Mouse (Mus musculus) G1E (cell line): ENCODE results near the gene Proser3. TPM values are rescaled to one million over a fixed set of nuclear protein-coding genes. Genes with fewer than 3 reads are reported as not detected.

Experiments
- ATAC-seq: 2 replicates; pipeline ENCODE4 v1.8.0; 2016; ENCODE audit warnings: mild to moderate bottlenecking; ENCODE audit not compliant: insufficient number of reproducible peaks, poor library complexity, low FRiP score, severe bottlenecking; ENCODE audit errors: extremely low read depth
- DNase-seq: peaks from one replicate; pipeline ENCODE4 v3.0.0; 2012; ENCODE audit warnings: low spot score
- H3K27me3 ChIP-seq: 2 replicates; pipeline ENCODE4 v1.6.1; 2012; ENCODE audit warnings: mild to moderate bottlenecking, low read length, inconsistent platforms; ENCODE audit not compliant: insufficient read depth
- H3K36me3 ChIP-seq: replicated peaks from 2 replicates; pipeline ENCODE3; 2012; ENCODE audit warnings: mild to moderate bottlenecking, inconsistent platforms
- H3K4me1 ChIP-seq: 2 replicates; pipeline ENCODE4 v1.6.1; 2012; ENCODE audit warnings: low read depth, low read length, inconsistent platforms, mixed read lengths; ENCODE audit not compliant: insufficient read depth
- H3K4me3 ChIP-seq: 2 replicates; pipeline ENCODE4 v1.5.1; 2012; ENCODE audit warnings: low read depth, mild to moderate bottlenecking, inconsistent platforms, low read length, moderate library complexity, mixed read lengths
- H3K9me3 ChIP-seq: replicated peaks from 2 replicates; pipeline ENCODE4 v1.6.1; 2012; ENCODE audit warnings: inconsistent platforms
- CTCF ChIP-seq: IDR thresholded peaks from 2 replicates; pipeline ENCODE4 v1.5.1; 2012; ENCODE audit warnings: low read depth, low read length, inconsistent platforms, mixed read lengths
- GATA1 ChIP-seq: IDR thresholded peaks from 2 replicates; pipeline ENCODE4 v1.6.1; 2012; ENCODE audit warnings: borderline replicate concordance, low read length, inconsistent platforms, mixed read lengths
- GATA2 ChIP-seq: IDR thresholded peaks from 2 replicates; pipeline ENCODE4 v1.6.1; 2012; ENCODE audit warnings: low read depth, low read length, inconsistent platforms, borderline replicate concordance
- POLR2AphosphoS5 ChIP-seq: IDR thresholded peaks from 2 replicates; pipeline ENCODE4 v1.6.1; 2012; ENCODE audit warnings: low read depth, low read length, inconsistent platforms; ENCODE audit not compliant: insufficient replicate concordance
- TAL1 ChIP-seq: conservative IDR thresholded peaks from 2 replicates; pipeline ENCODE4 v1.6.1; 2012; ENCODE audit warnings: low read depth, low read length, inconsistent platforms, mixed read lengths
- polyA plus RNA-seq: library from polyadenylated mRNA; stranded (reverse); fragments of >175 nt; gene quantifications from 2 replicates; pipeline ENCODE4 v1.2.3, GENCODE M21; 2012
- total RNA-seq, 2 experiments: library from RNA; stranded (forward) in 1 of 2; stranded (reverse) in 1 of 2; fragments of 200-1000 nt in 1 of 2; fragments of >200 nt in 1 of 2; fragmentation: Nextera tagmentation in 1 of 2; gene quantifications; 2 replicates each; pipeline ENCODE4 v1.2.3; 2014 to 2017

Gene Proser3
- total and polyA plus RNA-seq, 3 experiments: 7.4 to 20.5 (median 18.6) TPM

DNA sequence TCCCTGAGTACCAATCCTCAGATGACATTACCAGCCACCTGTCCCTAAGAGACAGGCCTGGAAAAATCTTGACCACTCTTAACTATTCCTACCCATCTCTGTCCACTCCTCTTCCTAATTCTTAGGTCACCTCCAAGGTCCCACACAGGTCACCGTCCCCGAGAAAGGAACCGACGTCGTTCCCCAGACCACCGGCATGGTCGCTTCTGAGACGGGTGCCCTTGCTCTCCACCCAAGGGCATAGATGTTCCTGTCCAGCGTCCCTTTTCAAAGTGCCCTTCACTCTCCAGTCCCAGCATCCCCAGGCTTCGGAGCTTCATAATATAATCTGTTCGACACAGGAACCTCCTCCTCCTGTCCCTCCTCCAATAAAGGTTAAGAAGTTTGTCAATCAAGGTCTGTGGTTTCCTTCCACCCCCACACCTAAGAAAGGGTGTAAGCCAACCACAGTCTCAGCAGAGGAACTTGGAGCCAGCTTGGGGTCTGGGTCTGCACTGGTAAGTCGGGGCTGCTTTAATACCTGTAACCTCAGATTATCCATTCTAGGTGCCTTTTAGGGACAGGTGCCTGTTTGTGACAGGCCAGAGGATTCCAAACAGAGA lies 13.0 kb upstream of the Proser3 start, which contains the start of gene Igflr1:
TSS of gene Igflr1 (plus strand) at position 458 of the 602 bp plus-strand sequence.
- peak within 1 kb of the TSS; percentile 83; the same call in 1 of the 2 replicates for H3K4me3 ChIP-seq

DNA sequence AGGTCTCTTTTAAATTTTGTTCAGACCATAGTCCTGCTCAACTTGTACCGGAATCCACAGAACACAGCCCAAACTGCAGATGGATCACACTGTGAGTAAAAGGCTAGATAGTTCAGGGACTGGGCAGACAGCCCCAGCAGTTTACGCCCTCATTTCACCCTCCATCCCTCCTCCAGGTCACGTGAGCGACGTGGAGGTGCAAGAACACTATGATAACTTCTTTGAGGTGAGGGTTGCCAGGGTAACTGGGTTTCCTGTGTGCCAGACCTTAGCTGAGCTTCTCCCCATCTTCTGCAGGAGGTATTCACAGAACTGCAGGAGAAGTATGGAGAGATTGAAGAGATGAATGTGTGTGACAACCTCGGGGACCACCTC lies 11.8 kb upstream of the Proser3 start:
- Histone ChIP-seq H3K4me1 (peaks cover 52% of the 10 kb centered on the region), H3K36me3 (peaks cover 63% of the 10 kb centered on the region), H3K27me3 (no peaks in the 10 kb centered on the region), H3K9me3 (no peaks in the 10 kb centered on the region), H3K4me3 (peak overlapping the region; percentile 83)
- no peak for TF ChIP-seq TAL1
- no peak for TF ChIP-seq CTCF
- no peak for TF ChIP-seq GATA1
- ATAC-seq (no peak), DNase-seq (no peak)

More for the DNA sequence above, 13.0 kb upstream of the Proser3 start, which contains the start of gene Igflr1:
- Histone ChIP-seq H3K9me3 (no peaks in the 10 kb centered on the region), H3K4me1 (peaks cover 51% of the 10 kb centered on the region), H3K36me3 (peaks cover 75% of the 10 kb centered on the region), H3K27me3 (no peaks in the 10 kb centered on the region)
- no peak for TF ChIP-seq TAL1
- no peak for TF ChIP-seq POLR2AphosphoS5
- TF ChIP-seq GATA1: no peak
- TF ChIP-seq CTCF: no peak
- ATAC-seq (no peak), DNase-seq (no peak)

DNA sequence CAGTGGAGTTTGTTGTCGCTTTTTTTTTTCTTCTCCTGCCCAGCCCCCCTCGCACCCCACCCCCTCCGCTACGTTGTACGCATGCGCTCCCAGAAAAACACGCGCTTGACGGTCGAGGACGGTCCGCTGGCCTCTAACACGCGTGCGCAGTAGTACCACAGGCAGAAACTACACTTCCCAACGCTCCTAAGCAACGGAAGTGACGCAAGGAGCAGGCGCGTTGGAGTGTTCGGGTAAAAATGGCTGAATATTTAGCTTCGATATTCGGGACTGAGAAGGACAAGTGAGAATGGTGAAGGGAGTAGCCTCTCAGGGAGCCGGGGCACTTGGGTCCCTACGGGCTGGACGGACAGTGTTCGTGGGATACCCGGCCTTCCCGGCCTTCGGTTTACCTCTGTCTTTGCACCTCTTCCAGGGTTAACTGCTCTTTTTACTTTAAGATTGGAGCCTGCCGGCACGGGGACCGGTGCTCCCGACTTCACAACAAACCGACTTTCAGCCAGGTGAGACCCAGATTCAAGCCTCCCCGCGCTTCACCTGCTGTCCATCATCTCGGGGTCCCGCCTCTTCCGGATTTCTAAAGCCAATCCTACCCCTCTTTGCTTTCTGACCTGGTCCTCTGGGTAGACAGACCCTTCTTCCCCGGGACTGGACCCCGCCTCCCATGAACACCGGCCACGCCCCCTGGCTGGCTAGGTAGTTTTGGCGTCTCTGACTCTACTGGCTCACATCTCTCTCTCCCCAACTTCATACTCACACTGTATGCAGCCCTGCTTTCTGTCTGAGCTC lies 11.2 kb upstream of the Proser3 start, which contains the start of the genes U2af1l4, Gm49396 and Psenen:
TSS of gene U2af1l4 (plus strand) at position 185 of the 789 bp plus-strand sequence.
TSS of gene Gm49396 (plus strand) at position 228 of the 789 bp plus-strand sequence.
TSS of gene Psenen (minus strand) at position 511 of the 789 bp plus-strand sequence.
- Histone ChIP-seq H3K36me3 (peaks cover 57% of the 10 kb centered on the region), H3K9me3 (no peaks in the 10 kb centered on the region), H3K27me3 (no peaks in the 10 kb centered on the region), H3K4me1 (peaks cover 58% of the 10 kb centered on the region), H3K4me3 (peak within 1 kb of the TSS; percentile 83)
- TF ChIP-seq TAL1 (no peak), GATA2 (no peak), GATA1 (no peak), CTCF (no peak), POLR2AphosphoS5 (no peak)
- DNase-seq: peak; percentile 82
- peak; percentile 50 for ATAC-seq

DNA sequence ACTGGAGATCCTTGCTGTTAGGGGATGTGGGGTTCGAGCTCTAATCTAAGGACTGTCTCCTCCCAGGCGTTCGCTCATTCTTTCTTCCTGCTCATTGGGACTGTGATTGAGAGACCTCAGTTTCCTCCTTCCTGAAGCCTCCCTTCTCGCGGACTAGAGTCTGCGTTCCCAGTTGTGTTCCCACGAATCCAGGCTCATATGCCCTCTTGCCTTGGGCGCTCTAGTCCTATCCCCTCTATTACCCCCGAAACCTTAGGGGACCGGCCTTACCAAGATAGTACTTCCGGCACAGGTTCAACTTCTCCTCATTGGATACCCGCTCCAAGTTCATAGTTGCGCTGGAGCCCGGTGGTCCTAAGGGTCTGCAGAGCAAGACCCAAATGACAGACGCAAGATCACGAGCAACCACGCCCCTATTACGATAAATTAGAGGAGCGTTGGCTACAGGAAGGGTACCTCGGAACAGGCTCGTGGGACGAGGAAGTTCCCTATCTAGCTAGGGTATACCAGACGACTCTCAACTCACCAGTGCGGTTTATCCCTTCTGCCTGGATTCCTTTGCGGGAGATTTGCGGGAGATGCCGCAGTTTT lies 10.5 kb upstream of the Proser3 start:
- no peak; the same call in 1 of the 2 replicates for ATAC-seq
- Histone ChIP-seq H3K9me3 (no peaks in the 10 kb centered on the region), H3K36me3 (peaks cover 57% of the 10 kb centered on the region), H3K27me3 (no peaks in the 10 kb centered on the region), H3K4me3 (peak overlapping the region; percentile 83), H3K4me1 (peaks cover 64% of the 10 kb centered on the region)
- DNase-seq: no peak
- TF ChIP-seq TAL1 (no peak), GATA1 (no peak), POLR2AphosphoS5 (no peak), GATA2 (no peak), CTCF (no peak)

DNA sequence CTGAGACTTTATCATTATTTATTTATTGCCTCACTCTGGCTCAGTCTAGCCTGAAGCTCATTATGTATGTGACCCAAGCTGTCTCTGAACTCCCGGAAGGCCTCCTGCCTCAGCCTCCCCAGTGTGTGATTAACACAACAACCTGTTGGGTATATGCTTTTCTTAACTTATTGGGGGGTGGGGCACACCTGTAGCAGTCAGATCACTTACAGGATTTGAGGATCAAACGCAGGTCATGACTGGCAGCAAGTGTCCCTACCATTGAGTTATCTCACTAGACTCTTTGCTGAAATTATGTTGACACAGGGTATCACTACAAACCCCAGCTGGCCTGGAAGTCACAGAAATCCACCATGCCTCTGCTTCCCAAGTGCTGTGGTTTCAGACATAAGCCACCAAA lies 8.2 kb upstream of the Proser3 start:
- TF ChIP-seq TAL1 (no peak), GATA1 (no peak), GATA2 (no peak), POLR2AphosphoS5 (no peak), CTCF (no peak)
- no peak for ATAC-seq
- Histone ChIP-seq H3K36me3 (peaks cover 57% of the 10 kb centered on the region), H3K9me3 (no peaks in the 10 kb centered on the region), H3K27me3 (no peaks in the 10 kb centered on the region), H3K4me1 (peaks cover 46% of the 10 kb centered on the region), H3K4me3 (no peak overlapping the region)
- no peak for DNase-seq

DNA sequence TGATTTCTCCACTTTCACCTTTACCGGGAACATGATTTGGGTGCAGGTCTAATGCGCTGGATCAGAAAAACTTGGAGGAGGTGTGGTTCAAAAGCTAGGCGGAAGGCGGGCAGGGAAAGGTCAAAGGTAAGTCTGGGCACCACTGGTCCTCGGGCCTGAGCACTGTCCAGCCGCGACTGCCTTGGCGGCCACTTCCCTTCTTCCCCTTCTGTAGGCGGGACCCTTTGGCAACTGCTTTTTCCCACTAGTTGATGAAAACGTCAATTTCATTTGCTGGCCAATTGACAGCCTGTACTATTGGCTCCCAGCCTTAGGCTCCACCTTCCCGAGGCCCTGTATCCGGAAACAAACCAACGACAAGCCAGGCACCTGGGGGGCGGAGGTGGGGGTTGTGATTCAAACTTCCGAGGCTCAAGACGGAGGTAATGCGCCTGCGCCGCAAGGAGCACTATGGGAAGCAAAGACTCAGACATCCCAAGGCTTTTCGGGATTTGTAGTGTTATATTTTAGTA lies 7.4 kb upstream of the Proser3 start, which contains the start of gene Lin37:
TSS of gene Lin37 (minus strand) at position 396 of the 512 bp plus-strand sequence.
- DNase-seq: peak; percentile 89
- peaks cover 57% of the 10 kb centered on the region for H3K36me3 ChIP-seq
- no peaks in the 10 kb centered on the region for H3K27me3 ChIP-seq
- peaks cover 38% of the 10 kb centered on the region for H3K4me1 ChIP-seq
- TF ChIP-seq GATA2 (no peak), POLR2AphosphoS5 (no peak), CTCF (no peak), TAL1 (no peak), GATA1 (no peak)
- ATAC-seq: peak; percentile 82
- H3K4me3 ChIP-seq: peak within 1 kb of the TSS; percentile 76
- H3K9me3 ChIP-seq: no peaks in the 10 kb centered on the region
